Mouse (Mus musculus): ENCODE results near the gene Shpk. TPM values are rescaled to one million over a fixed set of nuclear protein-coding genes. Genes with fewer than 3 reads are reported as not detected.

Gene Shpk
- polyA plus RNA-seq, 1 experiment: 3.3 TPM

DNA sequence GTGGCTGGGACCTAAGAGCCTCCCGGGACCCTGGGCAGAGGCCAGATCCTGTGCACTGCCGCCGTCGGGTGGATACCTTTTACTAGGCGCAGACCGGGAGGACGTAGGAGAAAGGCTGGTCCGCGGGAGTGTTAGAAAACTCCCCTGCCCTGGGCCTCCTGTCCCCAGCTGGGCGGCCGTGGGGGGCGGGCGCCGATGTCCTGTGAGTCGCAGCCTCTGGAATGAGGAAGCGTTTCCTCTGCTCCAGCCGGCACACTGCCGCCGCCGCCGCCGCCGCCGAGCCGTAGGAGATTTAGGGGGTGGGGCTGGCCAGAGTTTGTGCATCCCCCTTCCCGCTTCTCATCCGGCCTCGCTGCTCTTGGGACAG is 21.8 kb upstream of the Shpk start:
- Histone ChIP-seq H3K27ac (ENCODE audit: insufficient read depth, low read length) (peak overlapping the region; percentile 61), H3K27me3 (ENCODE audit: control insufficient read depth, insufficient read depth, low read length) (no peaks in the 10 kb centered on the region), H3K36me3 (ENCODE audit: control insufficient read depth, insufficient read depth, low read length) (no peaks in the 10 kb centered on the region), H3K4me3 (ENCODE audit: extremely low read depth, insufficient read depth, insufficient read length) (peak overlapping the region; percentile 75), H3K4me1 (ENCODE audit: control insufficient read depth, insufficient read depth, insufficient read length) (peaks cover 5% of the 10 kb centered on the region)
- WGBS: 0% methylated on average over 28 of the region's 28 CpGs
- no peak for TF ChIP-seq POLR2A (IDR thresholded peaks at IDR 0.05; ENCODE audit: low read depth, low read length)
- peak in 1 of 2 experiments; percentile 39 for DNase-seq (ENCODE audit: low read depth in 1 of 2, low spot score in 2 of 2)

DNA sequence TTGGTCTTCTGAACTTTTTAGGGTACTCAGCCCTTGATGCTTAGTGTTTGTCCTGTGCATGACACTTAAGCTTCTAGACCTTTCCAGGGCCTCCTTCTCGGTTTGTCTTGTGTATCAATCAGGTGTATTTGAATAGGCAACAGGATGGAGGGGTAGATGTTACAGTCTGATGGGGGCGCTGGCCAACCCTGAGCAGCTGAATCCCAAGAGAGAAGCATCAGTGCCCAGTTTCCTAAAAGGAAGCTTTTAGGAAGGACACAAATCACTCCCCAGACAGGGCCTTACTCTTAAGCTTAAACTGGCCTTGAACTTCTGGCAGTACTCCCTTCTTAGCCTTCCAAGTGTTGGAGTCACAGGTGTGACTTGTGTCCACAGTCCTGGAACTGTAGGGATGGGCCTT is 21.4 kb upstream of the Shpk start:
- H3K27ac ChIP-seq (ENCODE audit: insufficient read depth, low read length): 0 out of 2 replicates have a peak overlapping the region, but pooled peaks have one; percentile 61
- H3K4me3 ChIP-seq (ENCODE audit: extremely low read depth, insufficient read depth, insufficient read length): peak overlapping the region; percentile 75
- TF ChIP-seq CTCF (IDR thresholded peaks at IDR 0.05; ENCODE audit: extremely low read depth, insufficient read depth, insufficient read length, insufficient replicate concordance) (no peak), POLR2A (IDR thresholded peaks at IDR 0.05; ENCODE audit: low read depth, low read length) (no peak)
- peaks cover 5% of the 10 kb centered on the region for H3K4me1 ChIP-seq (ENCODE audit: control insufficient read depth, insufficient read depth, insufficient read length)
- no peaks in the 10 kb centered on the region for H3K27me3 ChIP-seq (ENCODE audit: control insufficient read depth, insufficient read depth, low read length)
- H3K36me3 ChIP-seq (ENCODE audit: control insufficient read depth, insufficient read depth, low read length): no peaks in the 10 kb centered on the region
- no peak for DNase-seq (ENCODE audit: low read depth in 1 of 2, low spot score in 2 of 2)
- 28% methylated on average over 2 of the region's 2 CpGs for WGBS

DNA sequence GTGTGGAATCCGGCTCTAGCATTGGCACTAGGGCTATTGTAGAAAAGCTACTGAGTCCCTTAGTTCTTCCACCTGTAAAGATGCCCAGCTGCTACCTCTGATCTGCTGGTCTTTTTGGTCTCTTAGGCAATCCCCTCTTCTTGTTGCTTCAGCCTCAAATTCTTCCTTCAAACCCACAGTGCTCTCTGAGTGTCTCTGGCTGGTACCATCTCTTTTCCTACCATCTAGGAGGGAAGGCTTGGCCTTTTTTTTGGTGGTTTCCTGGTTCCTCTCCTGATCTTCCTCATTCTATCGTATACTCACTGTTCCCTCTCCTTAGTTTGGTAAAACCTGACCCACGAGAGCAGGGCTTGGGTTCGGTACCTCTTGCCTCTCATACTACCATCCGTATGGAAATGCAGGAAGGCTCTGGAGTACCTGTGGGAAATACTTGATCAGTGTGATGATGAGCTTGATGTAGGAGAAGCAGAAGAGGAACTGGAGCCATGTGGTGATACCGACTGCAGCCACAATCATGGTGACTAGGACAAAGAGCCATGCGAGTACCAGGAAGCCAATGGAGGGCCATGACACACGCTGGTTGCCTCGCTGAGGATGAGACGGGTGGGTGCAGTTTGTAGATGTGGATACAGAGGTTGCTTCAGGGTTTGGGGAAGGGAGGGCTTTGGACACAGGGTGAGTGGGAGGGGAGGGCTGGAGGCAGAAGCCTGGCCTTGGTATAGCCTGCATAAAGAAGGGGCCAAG is 13.2 kb upstream of the Shpk start:
- Histone ChIP-seq H3K4me1 (ENCODE audit: control insufficient read depth, insufficient read depth, insufficient read length) (no peaks in the 10 kb centered on the region), H3K36me3 (ENCODE audit: control insufficient read depth, insufficient read depth, low read length) (peaks cover 4% of the 10 kb centered on the region), H3K4me3 (ENCODE audit: extremely low read depth, insufficient read depth, insufficient read length) (no peak overlapping the region), H3K27me3 (ENCODE audit: control insufficient read depth, insufficient read depth, low read length) (no peaks in the 10 kb centered on the region), H3K27ac (ENCODE audit: insufficient read depth, low read length) (no peak overlapping the region)
- WGBS: 76% methylated on average over 10 of the region's 10 CpGs
- TF ChIP-seq CTCF (IDR thresholded peaks at IDR 0.05; ENCODE audit: extremely low read depth, insufficient read depth, insufficient read length, insufficient replicate concordance) (no peak), POLR2A (IDR thresholded peaks at IDR 0.05; ENCODE audit: low read depth, low read length) (no peak)
- no peak for DNase-seq (ENCODE audit: low read depth in 1 of 2, low spot score in 2 of 2)

DNA sequence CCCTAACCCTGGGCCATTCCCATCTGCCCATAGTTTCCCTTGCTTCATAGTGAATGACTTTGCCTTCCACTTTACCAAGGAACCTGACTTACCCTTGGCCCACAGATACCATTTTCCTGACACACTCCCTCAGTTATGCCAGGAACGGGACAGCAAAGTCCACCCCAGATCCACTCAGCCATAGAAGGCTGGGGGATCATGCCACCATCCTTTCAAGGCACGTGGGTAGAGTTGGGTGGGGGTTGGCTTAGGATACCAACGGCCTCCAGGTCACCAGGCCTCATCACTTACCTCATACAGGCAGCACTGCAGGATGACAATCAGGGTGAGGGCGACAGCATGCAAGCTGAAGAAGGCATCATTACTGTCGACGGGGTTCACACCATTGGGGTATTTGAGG is 12.0 kb upstream of the Shpk start:
- Histone ChIP-seq H3K36me3 (ENCODE audit: control insufficient read depth, insufficient read depth, low read length) (peaks cover 7% of the 10 kb centered on the region), H3K4me1 (ENCODE audit: control insufficient read depth, insufficient read depth, insufficient read length) (no peaks in the 10 kb centered on the region), H3K27me3 (ENCODE audit: control insufficient read depth, insufficient read depth, low read length) (no peaks in the 10 kb centered on the region), H3K27ac (ENCODE audit: insufficient read depth, low read length) (no peak overlapping the region), H3K4me3 (ENCODE audit: extremely low read depth, insufficient read depth, insufficient read length) (no peak overlapping the region)
- TF ChIP-seq POLR2A (IDR thresholded peaks at IDR 0.05; ENCODE audit: low read depth, low read length) (no peak), CTCF (IDR thresholded peaks at IDR 0.05; ENCODE audit: extremely low read depth, insufficient read depth, insufficient read length, insufficient replicate concordance) (no peak)
- no peak for DNase-seq (ENCODE audit: low read depth in 1 of 2, low spot score in 2 of 2)
- WGBS: 92% methylated on average over 6 of the region's 6 CpGs

DNA sequence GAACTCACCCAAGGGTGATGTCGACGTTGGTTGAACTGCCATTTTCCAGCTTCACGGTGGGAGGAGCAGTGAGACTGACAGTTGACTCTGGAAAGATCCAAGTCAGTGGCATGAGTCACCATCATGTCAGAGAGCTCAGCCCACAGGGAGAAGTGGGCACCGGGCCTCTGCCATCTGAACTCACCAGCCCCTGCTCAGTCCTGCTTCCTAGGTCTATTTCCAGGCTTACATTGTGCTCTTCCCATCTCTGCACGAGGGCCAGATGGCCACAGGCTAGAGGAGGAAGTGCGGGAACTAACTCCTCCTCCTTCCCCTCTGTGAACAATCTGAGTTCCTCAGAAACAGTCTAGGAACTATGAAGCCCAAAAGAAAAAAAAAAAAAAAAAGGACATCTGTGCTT is 6.2 kb upstream of the Shpk start:
- Histone ChIP-seq H3K4me1 (ENCODE audit: control insufficient read depth, insufficient read depth, insufficient read length) (no peaks in the 10 kb centered on the region), H3K27ac (ENCODE audit: insufficient read depth, low read length) (no peak overlapping the region), H3K36me3 (ENCODE audit: control insufficient read depth, insufficient read depth, low read length) (peaks cover 10% of the 10 kb centered on the region), H3K4me3 (ENCODE audit: extremely low read depth, insufficient read depth, insufficient read length) (no peak overlapping the region), H3K27me3 (ENCODE audit: control insufficient read depth, insufficient read depth, low read length) (no peaks in the 10 kb centered on the region)
- 48% methylated on average over 6 of the region's 6 CpGs for WGBS
- TF ChIP-seq POLR2A (IDR thresholded peaks at IDR 0.05; ENCODE audit: low read depth, low read length) (no peak), CTCF (IDR thresholded peaks at IDR 0.05; ENCODE audit: extremely low read depth, insufficient read depth, insufficient read length, insufficient replicate concordance) (no peak)
- no peak for DNase-seq (ENCODE audit: low read depth in 1 of 2, low spot score in 2 of 2)

DNA sequence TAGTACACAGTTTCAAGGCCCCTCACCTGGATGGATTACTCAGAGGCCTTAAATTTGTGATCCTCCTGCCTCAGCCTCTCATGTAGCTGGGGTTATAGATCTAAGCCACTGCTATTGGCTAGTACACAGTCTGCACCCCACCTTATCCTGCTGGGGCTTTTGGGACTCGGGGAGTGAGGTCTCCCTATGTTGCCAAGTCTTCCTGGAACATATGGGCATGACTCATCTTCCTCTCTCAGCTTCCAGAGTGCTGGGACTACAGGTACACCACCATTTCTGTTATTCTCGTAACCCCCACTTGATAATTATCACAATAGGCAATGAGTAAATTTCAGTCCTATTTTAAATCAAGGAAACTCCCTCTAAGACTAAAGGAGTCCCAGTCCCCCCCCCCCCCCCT is 4.8 kb upstream of the Shpk start:
- Histone ChIP-seq H3K27ac (ENCODE audit: insufficient read depth, low read length) (no peak overlapping the region), H3K4me3 (ENCODE audit: extremely low read depth, insufficient read depth, insufficient read length) (no peak overlapping the region), H3K4me1 (ENCODE audit: control insufficient read depth, insufficient read depth, insufficient read length) (peaks cover 3% of the 10 kb centered on the region; the same call in 1 of the 2 replicates), H3K27me3 (ENCODE audit: control insufficient read depth, insufficient read depth, low read length) (no peaks in the 10 kb centered on the region), H3K36me3 (ENCODE audit: control insufficient read depth, insufficient read depth, low read length) (peaks cover 10% of the 10 kb centered on the region)
- no peak for TF ChIP-seq CTCF (IDR thresholded peaks at IDR 0.05; ENCODE audit: extremely low read depth, insufficient read depth, insufficient read length, insufficient replicate concordance)
- no peak for DNase-seq (ENCODE audit: low read depth in 1 of 2, low spot score in 2 of 2)
- WGBS: 77% methylated on average over 2 of the region's 2 CpGs

DNA sequence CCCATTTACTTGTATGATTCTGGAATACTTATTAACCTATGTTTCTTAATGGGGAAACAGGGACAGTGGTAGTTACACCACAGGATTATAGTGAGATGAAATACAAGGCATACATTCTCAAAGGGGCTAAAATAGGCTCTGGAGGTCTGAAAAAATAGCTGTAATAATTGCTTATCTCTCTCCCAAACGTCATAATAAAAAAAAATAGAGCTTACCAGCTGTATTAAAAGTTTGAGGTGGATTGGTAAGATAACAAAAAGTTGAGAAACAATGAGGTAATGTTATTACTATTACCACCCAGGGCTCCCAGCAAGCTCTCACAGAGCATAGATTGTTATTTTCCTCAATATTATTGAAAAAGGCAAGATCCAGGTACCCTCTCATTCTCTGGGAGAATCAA is 1.1 kb upstream of the Shpk start:
- WGBS: 5% methylated on average over 1 of the region's 1 CpGs
- Histone ChIP-seq H3K36me3 (ENCODE audit: control insufficient read depth, insufficient read depth, low read length) (0 out of 2 replicates have a peak, but pooled peaks cover 1% of the 10 kb centered on the region), H3K27ac (ENCODE audit: insufficient read depth, low read length) (no peak overlapping the region), H3K4me1 (ENCODE audit: control insufficient read depth, insufficient read depth, insufficient read length) (peaks cover 3% of the 10 kb centered on the region; the same call in 1 of the 2 replicates), H3K4me3 (ENCODE audit: extremely low read depth, insufficient read depth, insufficient read length) (peak overlapping the region; percentile 75; the same call in 1 of the 2 replicates), H3K27me3 (ENCODE audit: control insufficient read depth, insufficient read depth, low read length) (no peaks in the 10 kb centered on the region)
- TF ChIP-seq POLR2A (IDR thresholded peaks at IDR 0.05; ENCODE audit: low read depth, low read length) (no peak), CTCF (IDR thresholded peaks at IDR 0.05; ENCODE audit: extremely low read depth, insufficient read depth, insufficient read length, insufficient replicate concordance) (no peak)
- DNase-seq (ENCODE audit: low read depth in 1 of 2, low spot score in 2 of 2): no peak
